Mouse (Mus musculus): ENCODE results near the gene 4833423E24Rik. TPM values are rescaled to one million over a fixed set of nuclear protein-coding genes. Genes with fewer than 3 reads are reported as not detected.
A peak's percentile ranks its signal among the peaks of the same experiment; 100 is the strongest.

4833423E24Rik gene
- total RNA-seq (2021), result not detected

GRCm38 (mm10) chr2:85518879-85519278 is at the start of gene 4833423E24Rik:
4833423E24Rik (minus strand) TSS chr2:85519024.
- DNase-seq, result no peak
- intact Hi-C loops (cut with DNase I), result no loop called here

- DNase-seq, result peak; percentile 17 to 26
- intact Hi-C loops (cut with DNase I), result loop anchor here (1.0 to 10.0 kb wide), 4 partner anchors 276 to 539 kb away; no protein-coding TSS in a partner anchor
Observed at GRCm38 (mm10) chr2:85561187-85561586, 42.4 kb upstream of the 4833423E24Rik start.

GRCm38 (mm10) chr2:85560226-85560625 is 41.4 kb upstream of the 4833423E24Rik start:
- no peak for DNase-seq
- intact Hi-C loops (cut with DNase I), result loop anchor here (5.0 to 10.0 kb wide), 2 partner anchors 275 to 538 kb away; no protein-coding TSS in a partner anchor

- no peak for DNase-seq
- intact Hi-C loops (cut with DNase I), result no loop called here
Observed at GRCm38 (mm10) chr2:85554806-85555205, 36.0 kb upstream of the 4833423E24Rik start.

DNA sequence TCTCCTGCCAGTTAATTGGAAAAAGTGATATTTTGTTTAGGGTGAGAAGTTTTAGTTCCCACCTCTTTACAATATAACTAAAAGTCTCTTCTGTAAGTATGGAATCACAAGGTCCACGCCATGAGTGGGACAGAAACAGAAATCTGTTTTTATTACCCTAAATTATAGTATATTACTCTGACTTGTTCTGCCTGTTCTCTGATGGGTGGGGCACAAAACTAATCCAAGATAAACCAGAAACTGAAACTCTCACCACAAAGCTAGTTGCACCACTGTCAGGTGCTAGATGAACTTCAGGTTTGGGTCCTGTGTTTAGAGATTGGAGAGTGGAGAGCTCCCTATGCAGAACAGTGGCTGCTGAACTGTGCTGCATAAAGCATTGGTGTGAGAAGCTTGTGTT is 15.1 kb upstream of the 4833423E24Rik start:
- intact Hi-C loops (cut with DNase I), result no loop called here
- DNase-seq, result no peak

DNA sequence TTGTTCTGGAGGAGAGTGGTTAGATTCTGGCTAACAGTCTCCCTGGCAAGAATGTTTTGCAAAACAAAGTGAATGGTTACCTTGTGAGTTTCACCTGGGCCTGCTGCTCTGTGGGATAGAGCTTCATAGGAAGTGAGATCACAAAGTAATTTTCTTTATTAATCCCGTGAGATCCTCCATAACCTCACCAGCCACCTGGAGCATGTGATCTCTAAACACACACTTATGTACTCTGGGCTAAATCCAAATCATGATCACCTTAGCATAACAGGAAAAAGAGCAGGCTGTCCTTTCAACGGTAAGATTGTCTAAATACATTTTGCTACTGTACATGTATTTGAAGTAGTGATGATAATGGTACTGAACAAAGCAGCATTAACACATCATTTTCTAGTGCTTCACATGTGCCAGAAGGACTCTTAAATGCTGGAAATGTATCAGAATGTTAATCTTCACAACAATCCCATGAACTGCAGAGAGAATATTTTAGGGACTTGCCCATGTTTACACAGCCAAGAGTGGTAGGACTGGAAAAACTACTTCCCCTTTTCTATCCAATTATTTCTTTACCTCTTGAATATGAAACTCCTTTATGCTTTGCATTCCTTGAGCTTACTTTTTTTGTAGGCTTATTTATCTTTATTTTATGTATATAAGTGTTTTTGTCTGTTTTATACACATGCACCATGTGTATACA is 13.4 kb upstream of the 4833423E24Rik start:
- intact Hi-C loops (cut with DNase I), result no loop called here
- DNase-seq, result no peak

DNA sequence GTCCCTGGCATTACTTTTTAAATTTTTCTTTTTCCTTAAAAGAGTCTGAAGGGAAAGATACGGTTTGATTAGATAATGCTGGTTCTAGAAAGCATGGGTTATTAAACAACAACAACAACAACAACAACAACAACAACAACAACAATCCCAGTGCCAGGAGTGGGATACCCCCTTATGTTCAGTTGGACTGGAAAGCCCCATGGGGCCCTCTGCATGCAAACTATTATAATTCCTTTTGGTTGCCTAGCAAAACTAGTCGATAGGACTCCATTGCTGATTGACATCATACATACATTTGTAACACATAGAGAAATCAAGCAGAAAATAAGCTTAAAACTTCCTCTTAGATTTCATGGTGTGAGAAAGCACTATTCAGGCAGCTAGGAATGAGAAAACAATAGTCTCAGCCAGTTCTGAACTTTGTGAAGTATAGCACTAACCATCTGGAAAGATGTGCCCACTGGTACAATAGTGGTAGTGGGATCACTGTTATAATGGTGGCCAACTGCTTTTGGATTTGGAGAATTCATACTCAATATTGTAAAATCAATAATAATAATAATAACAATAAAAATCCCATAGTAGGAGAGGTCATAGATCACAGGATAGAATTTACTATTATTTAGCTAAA is 4.2 kb upstream of the 4833423E24Rik start:
- DNase-seq, result no peak
- intact Hi-C loops (cut with DNase I), result no loop called here

GRCm38 (mm10) chr2:85518292-85518691 is 532 bp downstream of the 4833423E24Rik start:
- intact Hi-C loops (cut with DNase I), result no loop called here
- no peak for DNase-seq

DNA sequence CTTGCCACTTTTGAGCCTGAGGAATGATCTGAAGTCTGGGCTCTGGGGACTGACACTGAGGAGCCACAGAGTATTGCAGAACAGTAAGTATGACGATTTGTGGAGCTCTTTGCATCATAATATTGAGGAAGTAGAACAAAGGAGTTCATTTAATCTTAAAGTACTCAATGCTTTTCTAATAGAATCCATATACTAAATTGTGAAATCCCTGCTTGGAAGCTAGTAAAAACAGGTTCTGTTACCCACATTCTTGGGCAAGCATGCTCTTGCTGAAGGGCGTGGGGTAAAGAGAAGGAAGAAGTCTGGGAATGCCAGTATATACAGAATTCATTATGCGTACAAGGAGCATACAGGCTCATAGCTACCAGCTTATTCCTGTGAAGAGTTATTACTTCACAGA is 8.4 kb downstream of the 4833423E24Rik start:
- intact Hi-C loops (cut with DNase I), result no loop called here
- DNase-seq, result no peak

DNA sequence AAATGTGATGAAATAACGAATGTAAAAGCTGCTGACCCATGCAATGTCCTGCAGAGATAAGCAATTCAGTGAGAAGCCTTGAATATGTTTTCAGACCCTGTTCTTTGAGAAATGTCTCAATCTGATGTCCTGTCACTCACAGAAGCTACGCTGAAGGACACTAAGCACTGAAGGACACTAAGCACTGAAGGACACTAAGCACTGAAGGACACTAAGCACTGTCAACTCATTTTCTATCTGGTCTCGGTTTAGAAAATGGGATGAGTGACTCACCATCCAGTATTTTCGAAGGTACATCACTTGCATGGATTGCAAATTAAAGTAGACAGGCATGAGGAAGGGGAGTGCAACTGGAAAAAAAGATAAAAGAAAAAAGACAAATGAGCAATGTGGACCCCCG is 28.4 kb downstream of the 4833423E24Rik start:
- intact Hi-C loops (cut with DNase I), result no loop called here
- DNase-seq, result no peak

- intact Hi-C loops (cut with DNase I), result no loop called here
- peak in 1 of 2 experiments; percentile 13 for DNase-seq
Observed at GRCm38 (mm10) chr2:85466801-85467325, 52.0 kb downstream of the 4833423E24Rik start.

DNA sequence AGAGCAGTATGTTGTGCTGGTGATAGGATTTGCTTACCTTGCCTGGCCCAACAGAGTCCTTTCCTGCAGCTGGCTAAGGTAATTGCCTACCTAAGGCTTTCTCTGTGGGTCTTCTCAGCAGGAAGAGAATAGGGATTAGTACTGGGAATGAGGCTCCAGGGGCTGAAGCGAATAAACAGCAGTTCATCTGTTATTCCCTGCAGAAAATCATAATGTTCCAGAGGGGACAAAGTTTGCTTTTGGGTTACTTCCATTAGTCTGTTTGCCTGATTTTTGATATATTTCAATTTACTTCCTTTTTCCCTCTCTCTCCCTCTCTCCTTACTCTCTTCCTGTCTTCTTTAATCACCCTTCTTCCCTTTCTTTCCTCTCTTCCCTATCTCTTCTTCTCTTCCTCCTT is 75.3 kb downstream of the 4833423E24Rik start, which contains the start of gene Olfr995:
Gene Olfr995 (minus strand): TSS at position 101 of the 400 bp plus-strand sequence.
- intact Hi-C loops (cut with DNase I), result no loop called here
- DNase-seq, result no peak

- intact Hi-C loops (cut with DNase I), result no loop called here
- DNase-seq, result no peak
Observed at GRCm38 (mm10) chr2:85442546-85442945, 76.3 kb downstream of the 4833423E24Rik start.

GRCm38 (mm10) chr2:85436351-85436750 is 82.5 kb downstream of the 4833423E24Rik start, which contains the start of gene Olfr994:
Olfr994 (minus strand) TSS chr2:85436451.
- intact Hi-C loops (cut with DNase I), result no loop called here
- DNase-seq, result no peak

Other genes starting within 250 kb of the 4833423E24Rik start
- gene Olfr987, start 179.7 kb downstream of the 4833423E24Rik start, total RNA-seq (2021), result not detected
- not detected for gene Olfr988, start 155.8 kb downstream of the 4833423E24Rik start, total RNA-seq (2021)
- gene Olfr992, start 109.6 kb downstream of the 4833423E24Rik start, total RNA-seq (2021), result not detected
- gene Olfr993, start 104.1 kb downstream of the 4833423E24Rik start, total RNA-seq (2021), result not detected
- not detected for gene Olfr994, start 82.6 kb downstream of the 4833423E24Rik start, total RNA-seq (2021)
- not detected for gene Olfr995, start 75.4 kb downstream of the 4833423E24Rik start, total RNA-seq (2021)
- gene Olfr996, start 60.2 kb upstream of the 4833423E24Rik start, total RNA-seq (2021), result not detected
- gene Olfr998, start 69.9 kb upstream of the 4833423E24Rik start, total RNA-seq (2021), result not detected
- not detected for gene Olfr1000, start 92.9 kb upstream of the 4833423E24Rik start, total RNA-seq (2021)
- not detected for gene Olfr1002, start 131.7 kb upstream of the 4833423E24Rik start, total RNA-seq (2021)
- not detected for gene Olfr154, start 145.4 kb upstream of the 4833423E24Rik start, total RNA-seq (2021)
- gene Olfr1006, start 159.7 kb upstream of the 4833423E24Rik start, total RNA-seq (2021), result not detected
- gene Olfr1008, start 170.4 kb upstream of the 4833423E24Rik start, total RNA-seq (2021), result not detected
- not detected for gene Olfr1009, start 196.4 kb upstream of the 4833423E24Rik start, total RNA-seq (2021)
- gene Olfr1012, start 243.7 kb upstream of the 4833423E24Rik start, total RNA-seq (2021), result not detected
- gene Olfr1013, start 248.1 kb upstream of the 4833423E24Rik start, total RNA-seq (2021), result not detected

Data from heart, postnatal 36 days (tissue).